Mouse (Mus musculus): ENCODE data around the gene Xpnpep3. TPM values are rescaled to one million over a fixed set of nuclear protein-coding genes. Genes with fewer than 3 reads are reported as not detected.

The Xpnpep3 gene
- polyA plus RNA-seq, 1 experiment: 10.7 TPM

DNA sequence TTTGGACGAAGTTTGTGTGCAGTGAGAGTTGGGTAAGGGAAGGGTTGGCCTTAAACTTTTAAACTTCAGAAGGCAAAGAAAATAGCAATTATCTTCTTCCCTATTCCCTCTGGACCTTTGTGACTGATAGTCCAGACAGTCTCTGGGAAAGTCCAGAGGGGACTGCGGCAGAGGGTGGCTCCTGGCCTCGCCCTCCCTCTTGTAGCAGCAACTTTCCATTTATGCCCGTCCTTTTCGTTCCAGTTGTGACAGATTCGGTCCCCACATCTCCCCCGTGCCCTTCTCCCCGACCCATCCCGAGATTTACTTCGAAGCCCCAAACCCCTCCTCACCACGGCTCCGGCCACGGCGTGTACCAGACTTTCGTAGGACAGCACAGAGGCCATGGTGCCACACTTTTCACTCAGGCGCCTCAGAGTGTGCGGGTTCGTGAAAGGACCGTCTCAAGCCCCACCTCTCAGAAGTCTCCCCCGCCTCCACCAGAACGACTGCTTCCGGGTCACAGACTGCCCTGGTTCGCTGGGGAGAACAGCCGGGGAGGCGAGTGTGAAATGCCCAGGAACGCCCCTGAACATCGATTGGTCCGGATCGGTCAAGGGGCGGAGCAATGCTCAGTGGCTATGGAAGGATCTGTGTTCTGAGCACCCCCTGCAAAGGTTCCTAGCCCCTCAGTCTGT lies 39.5 kb upstream of the Xpnpep3 start, which contains the start of gene Slc25a17:
Gene Slc25a17 (minus strand): TSS at position 468 of the 677 bp plus-strand sequence.
- Histone ChIP-seq H3K27me3 (replicated peaks; ENCODE audit: control insufficient read depth, insufficient read depth, low read length) (no peaks in the 10 kb centered on the region), H3K4me1 (ENCODE audit: control insufficient read depth, insufficient read depth, low read length) (peaks cover 45% of the 10 kb centered on the region), H3K27ac (ENCODE audit: insufficient read depth, low read depth, low read length) (peak within 1 kb of the TSS; percentile 75), H3K4me3 (ENCODE audit: insufficient read depth, low read depth, low read length) (peak within 1 kb of the TSS; percentile 81), H3K36me3 (ENCODE audit: control insufficient read depth, insufficient read depth, low read length) (no peaks in the 10 kb centered on the region; the same call in 1 of the 2 replicates)
- under 1% methylated on average over 30 of the region's 30 CpGs for WGBS
- peak; percentile 98 for DNase-seq
- TF ChIP-seq POLR2A (IDR thresholded peaks at IDR 0.05; ENCODE audit: low read depth, low read length) (peak; percentile 34), CTCF (conservative IDR thresholded peaks at IDR 0.05; ENCODE audit: insufficient read depth, insufficient read length, low read depth, low read length) (no peak)

DNA sequence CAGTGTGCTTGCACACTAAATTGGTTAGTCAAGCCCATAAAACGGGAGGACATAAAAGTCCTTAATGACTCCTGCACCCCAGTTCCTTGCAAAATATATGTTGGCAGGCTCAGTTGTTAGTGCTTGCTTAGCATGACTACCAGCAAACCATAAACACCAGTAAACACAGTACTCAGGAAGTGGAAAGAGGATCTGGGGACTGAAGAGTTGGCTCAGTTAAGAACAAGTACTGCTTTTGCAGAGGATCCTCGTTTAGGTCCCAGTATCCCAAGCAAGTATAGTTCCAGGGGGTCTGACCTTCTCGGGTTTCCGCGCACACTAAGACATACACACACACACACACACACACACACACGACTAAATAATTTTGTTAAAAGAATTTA lies 38.9 kb upstream of the Xpnpep3 start:
- Histone ChIP-seq H3K27ac (ENCODE audit: insufficient read depth, low read depth, low read length) (peak overlapping the region; percentile 75), H3K36me3 (ENCODE audit: control insufficient read depth, insufficient read depth, low read length) (peaks cover 3% of the 10 kb centered on the region; the same call in 1 of the 2 replicates), H3K4me3 (ENCODE audit: insufficient read depth, low read depth, low read length) (no peak overlapping the region), H3K27me3 (replicated peaks; ENCODE audit: control insufficient read depth, insufficient read depth, low read length) (no peaks in the 10 kb centered on the region), H3K4me1 (ENCODE audit: control insufficient read depth, insufficient read depth, low read length) (peaks cover 43% of the 10 kb centered on the region)
- WGBS: 30% methylated on average over 6 of the region's 6 CpGs
- TF ChIP-seq POLR2A (IDR thresholded peaks at IDR 0.05; ENCODE audit: low read depth, low read length) (no peak), CTCF (conservative IDR thresholded peaks at IDR 0.05; ENCODE audit: insufficient read depth, insufficient read length, low read depth, low read length) (no peak)
- no peak for DNase-seq

DNA sequence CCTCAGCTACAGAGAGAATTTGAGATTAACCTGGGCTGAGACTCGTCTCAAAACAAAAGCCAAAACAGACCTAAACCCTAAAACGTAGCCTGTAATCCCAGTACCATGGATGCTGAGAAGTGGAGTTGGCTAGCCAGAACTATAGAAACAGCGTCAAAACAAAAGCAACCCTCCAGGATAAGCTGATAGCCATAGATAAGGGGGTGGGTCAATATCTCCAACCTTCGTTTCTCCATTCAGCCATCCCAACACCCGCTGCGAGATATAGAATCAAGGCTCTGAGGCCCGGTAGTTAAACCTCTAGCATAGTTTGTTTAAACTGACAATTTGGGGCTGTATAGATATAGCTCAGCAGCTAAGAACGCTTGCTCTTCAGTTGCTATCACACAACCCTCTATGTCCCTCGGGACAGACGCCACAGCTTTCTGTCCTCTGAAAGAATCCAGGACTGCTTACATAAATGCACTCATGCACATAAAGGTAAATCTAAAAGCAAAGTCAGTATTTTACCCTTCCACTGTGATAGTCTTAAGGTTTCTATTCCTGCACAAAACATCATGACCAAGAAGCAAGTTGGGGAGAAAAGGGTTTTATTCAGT lies 38.4 kb upstream of the Xpnpep3 start:
- WGBS: 50% methylated on average over 10 of the region's 10 CpGs
- Histone ChIP-seq H3K27ac (ENCODE audit: insufficient read depth, low read depth, low read length) (peak overlapping the region; percentile 75), H3K36me3 (ENCODE audit: control insufficient read depth, insufficient read depth, low read length) (peaks cover 5% of the 10 kb centered on the region), H3K27me3 (replicated peaks; ENCODE audit: control insufficient read depth, insufficient read depth, low read length) (no peaks in the 10 kb centered on the region), H3K4me1 (ENCODE audit: control insufficient read depth, insufficient read depth, low read length) (peaks cover 43% of the 10 kb centered on the region), H3K4me3 (ENCODE audit: insufficient read depth, low read depth, low read length) (no peak overlapping the region)
- TF ChIP-seq CTCF (conservative IDR thresholded peaks at IDR 0.05; ENCODE audit: insufficient read depth, insufficient read length, low read depth, low read length): no peak
- no peak for TF ChIP-seq POLR2A (IDR thresholded peaks at IDR 0.05; ENCODE audit: low read depth, low read length)
- no peak for DNase-seq

DNA sequence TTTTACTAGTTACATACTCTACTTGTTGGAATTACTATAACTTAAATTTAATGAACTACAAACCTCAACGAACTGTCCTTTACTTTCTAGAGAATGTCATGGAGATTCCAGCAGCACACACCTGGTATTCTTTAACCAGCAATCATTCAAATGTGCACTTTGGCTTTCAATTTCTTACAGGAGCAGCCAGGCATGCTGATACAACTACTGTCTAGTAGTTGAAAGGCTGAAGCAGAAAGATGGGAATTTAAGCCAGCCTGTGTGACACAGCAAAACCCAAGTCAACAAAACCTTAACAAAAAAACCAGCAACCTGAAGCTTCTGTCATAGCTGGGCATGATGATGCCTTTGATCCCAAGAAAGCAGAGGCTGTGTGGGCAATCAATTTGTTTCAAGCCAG lies 37.4 kb upstream of the Xpnpep3 start:
- peaks cover 8% of the 10 kb centered on the region for H3K36me3 ChIP-seq (ENCODE audit: control insufficient read depth, insufficient read depth, low read length)
- peak; percentile 80 for DNase-seq
- no peaks in the 10 kb centered on the region for H3K27me3 ChIP-seq (replicated peaks; ENCODE audit: control insufficient read depth, insufficient read depth, low read length)
- WGBS: 40% methylated on average over 1 of the region's 1 CpGs
- no peak overlapping the region for H3K4me3 ChIP-seq (ENCODE audit: insufficient read depth, low read depth, low read length)
- H3K4me1 ChIP-seq (ENCODE audit: control insufficient read depth, insufficient read depth, low read length): peaks cover 37% of the 10 kb centered on the region
- H3K27ac ChIP-seq (ENCODE audit: insufficient read depth, low read depth, low read length): peak overlapping the region; percentile 92
- no peak for TF ChIP-seq CTCF (conservative IDR thresholded peaks at IDR 0.05; ENCODE audit: insufficient read depth, insufficient read length, low read depth, low read length)

DNA sequence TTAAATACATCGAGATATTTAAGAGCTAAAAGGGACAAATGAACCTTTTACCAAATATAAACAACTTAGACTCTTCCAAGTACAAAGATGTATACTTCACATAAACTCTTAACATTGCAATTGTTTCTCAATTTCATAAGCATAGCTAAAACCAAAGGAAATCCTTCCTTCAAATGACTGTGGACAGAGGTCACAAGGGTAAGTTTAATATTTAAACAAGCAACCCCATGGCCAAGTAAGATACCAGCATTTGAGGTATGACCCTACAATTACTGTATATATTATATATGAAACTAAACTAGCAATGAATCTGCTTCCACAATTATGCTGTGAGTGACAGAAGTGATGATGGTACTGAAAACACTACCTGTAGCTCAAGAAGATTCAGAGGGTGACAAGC lies 35.7 kb upstream of the Xpnpep3 start:
- Histone ChIP-seq H3K36me3 (ENCODE audit: control insufficient read depth, insufficient read depth, low read length) (peaks cover 8% of the 10 kb centered on the region), H3K4me1 (ENCODE audit: control insufficient read depth, insufficient read depth, low read length) (peaks cover 27% of the 10 kb centered on the region), H3K27ac (ENCODE audit: insufficient read depth, low read depth, low read length) (no peak overlapping the region), H3K4me3 (ENCODE audit: insufficient read depth, low read depth, low read length) (no peak overlapping the region), H3K27me3 (replicated peaks; ENCODE audit: control insufficient read depth, insufficient read depth, low read length) (no peaks in the 10 kb centered on the region)
- TF ChIP-seq CTCF (conservative IDR thresholded peaks at IDR 0.05; ENCODE audit: insufficient read depth, insufficient read length, low read depth, low read length) (no peak), POLR2A (IDR thresholded peaks at IDR 0.05; ENCODE audit: low read depth, low read length) (no peak)
- DNase-seq: peak; percentile 57
- 78% methylated on average over 1 of the region's 1 CpGs for WGBS

DNA sequence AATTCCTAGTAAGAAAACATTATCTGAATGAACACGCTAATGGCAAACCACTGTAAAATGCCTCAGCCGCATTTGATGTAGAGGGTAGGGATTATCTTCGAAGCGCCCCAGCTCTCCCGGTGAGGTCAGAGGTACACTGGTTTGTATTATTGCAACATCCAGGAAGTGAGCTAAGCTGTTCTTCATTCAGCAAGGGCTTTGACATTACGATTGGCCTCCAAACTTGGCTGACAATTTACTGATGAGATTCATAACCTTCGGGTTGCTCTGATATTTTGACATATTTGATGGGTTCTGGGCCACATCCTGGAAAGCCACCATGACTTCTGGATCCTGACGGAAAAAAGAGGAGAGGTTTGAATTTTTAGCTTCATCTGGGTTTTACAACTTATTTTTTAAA lies 34.7 kb upstream of the Xpnpep3 start:
- no peak overlapping the region; the same call in 1 of the 2 replicates for H3K27ac ChIP-seq (ENCODE audit: insufficient read depth, low read depth, low read length)
- no peak overlapping the region for H3K4me3 ChIP-seq (ENCODE audit: insufficient read depth, low read depth, low read length)
- peaks cover 8% of the 10 kb centered on the region for H3K36me3 ChIP-seq (ENCODE audit: control insufficient read depth, insufficient read depth, low read length)
- 54% methylated on average over 8 of the region's 8 CpGs for WGBS
- DNase-seq: peak; percentile 59
- H3K4me1 ChIP-seq (ENCODE audit: control insufficient read depth, insufficient read depth, low read length): peaks cover 25% of the 10 kb centered on the region; the same call in 1 of the 2 replicates
- TF ChIP-seq POLR2A (IDR thresholded peaks at IDR 0.05; ENCODE audit: low read depth, low read length) (no peak), CTCF (conservative IDR thresholded peaks at IDR 0.05; ENCODE audit: insufficient read depth, insufficient read length, low read depth, low read length) (no peak)
- H3K27me3 ChIP-seq (replicated peaks; ENCODE audit: control insufficient read depth, insufficient read depth, low read length): no peaks in the 10 kb centered on the region

DNA sequence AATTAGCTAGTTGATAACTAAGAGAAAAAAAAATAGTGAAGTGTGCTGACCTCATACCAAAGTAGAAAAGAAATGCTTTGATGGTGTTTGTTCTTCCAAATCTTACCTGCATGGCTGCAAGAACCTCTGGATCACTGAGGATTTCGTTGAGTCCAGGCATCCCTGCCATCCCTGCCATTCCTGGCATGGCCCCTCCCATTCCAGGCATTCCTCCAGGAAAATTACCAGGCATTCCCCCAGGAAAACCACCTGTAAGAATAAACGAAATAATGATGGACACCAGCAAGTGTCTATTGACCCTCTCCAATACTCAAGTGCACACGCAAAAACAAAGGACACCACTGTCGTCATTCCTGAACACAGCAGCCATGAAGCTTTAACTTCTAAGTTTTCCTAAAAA lies 33.7 kb upstream of the Xpnpep3 start:
- H3K4me1 ChIP-seq (ENCODE audit: control insufficient read depth, insufficient read depth, low read length): peaks cover 25% of the 10 kb centered on the region; the same call in 1 of the 2 replicates
- peak; percentile 51 for DNase-seq
- H3K36me3 ChIP-seq (ENCODE audit: control insufficient read depth, insufficient read depth, low read length): peaks cover 13% of the 10 kb centered on the region
- H3K27me3 ChIP-seq (replicated peaks; ENCODE audit: control insufficient read depth, insufficient read depth, low read length): no peaks in the 10 kb centered on the region
- H3K27ac ChIP-seq (ENCODE audit: insufficient read depth, low read depth, low read length): no peak overlapping the region
- TF ChIP-seq CTCF (conservative IDR thresholded peaks at IDR 0.05; ENCODE audit: insufficient read depth, insufficient read length, low read depth, low read length): no peak
- TF ChIP-seq POLR2A (IDR thresholded peaks at IDR 0.05; ENCODE audit: low read depth, low read length): no peak
- no peak overlapping the region for H3K4me3 ChIP-seq (ENCODE audit: insufficient read depth, low read depth, low read length)
- WGBS: 50% methylated on average over 4 of the region's 4 CpGs

Measured in kidney, adult 2 months (tissue).